Mouse (Mus musculus) common myeloid progenitor, adult 5-6 weeks (primary cell): ENCODE measurements at regions not wholly inside any gene's neighbourhood (a gene's known extent, or its start where the extent isn't known, plus 50 kb on each side); places are given as distances from the start of the nearest gene placed in this dataset.

Experiments used
- ATAC-seq: replicated peaks from 2 replicates; pipeline ENCODE4 v1.8.0; 2016; ENCODE audit warnings: low read depth, mild to moderate bottlenecking, moderate TSS enrichment, inconsistent platforms; ENCODE audit not compliant: poor library complexity, severe bottlenecking

DNA sequence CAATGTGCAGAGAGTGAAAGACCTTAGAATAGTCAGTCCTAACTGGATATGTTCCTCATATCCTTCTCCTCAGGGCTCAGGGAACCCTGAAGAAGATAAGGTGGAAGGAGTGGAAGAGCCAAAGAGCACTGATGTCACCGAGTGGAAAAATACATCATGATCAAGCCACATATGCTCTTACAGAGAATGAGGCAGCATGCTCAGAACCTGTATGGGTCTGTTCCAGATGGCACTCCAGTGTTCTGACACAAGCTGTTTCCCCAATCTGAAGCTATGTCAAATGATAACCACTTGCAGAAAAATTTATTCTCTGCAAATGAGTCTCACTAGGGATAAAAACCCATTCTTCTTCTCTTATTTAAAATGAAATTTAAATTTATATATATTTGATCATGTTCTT lies 572.6 kb upstream of the Robo2 start:
- ATAC-seq, result no peak

DNA sequence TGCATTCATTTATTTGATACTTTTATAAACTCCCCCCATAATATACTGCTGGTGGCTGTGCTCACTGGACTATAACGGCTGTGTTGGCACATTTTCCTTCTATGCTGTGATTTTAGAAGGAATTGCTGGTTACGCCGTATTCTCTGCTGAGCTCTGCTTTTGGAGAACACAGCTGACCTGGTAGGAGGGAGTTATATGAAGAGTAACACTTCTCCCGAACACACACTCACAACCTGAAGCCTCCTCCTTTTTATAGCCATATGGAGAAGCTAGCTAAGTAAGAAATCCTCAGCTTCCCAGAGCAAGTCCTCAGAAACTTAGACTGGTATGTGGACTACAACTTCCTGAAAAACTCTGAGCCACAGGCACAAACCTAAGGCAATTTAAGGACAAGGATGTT lies 554.5 kb upstream of the Robo2 start:
- ATAC-seq, result no peak

DNA sequence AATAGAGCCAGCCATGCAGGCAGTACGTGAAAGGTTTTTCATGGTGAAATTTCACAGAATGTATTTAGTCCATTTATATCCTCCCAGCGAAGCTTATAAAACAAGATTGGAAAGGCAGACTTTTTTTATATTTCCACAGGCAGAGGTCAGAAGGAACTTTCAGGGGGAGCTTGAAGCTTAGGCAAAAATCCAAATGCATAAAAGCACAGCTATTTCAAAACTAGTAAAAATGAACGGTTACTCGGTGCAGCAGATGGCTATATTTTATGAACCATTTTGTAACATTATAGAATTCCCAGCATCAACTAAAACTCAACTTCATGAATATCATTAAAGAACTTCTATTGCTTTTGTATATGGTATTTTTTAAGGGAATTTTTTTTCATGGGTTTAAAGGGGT lies 518.1 kb upstream of the Robo2 start:
- no peak for ATAC-seq

GRCm38 (mm10) chr16:74900835-74901234 lies 489.2 kb upstream of the Robo2 start:
- ATAC-seq, result peak; percentile 97

- ATAC-seq, result no peak
Measured at GRCm38 (mm10) chr16:74887724-74888123, 476.1 kb upstream of the Robo2 start.

GRCm38 (mm10) chr16:74878603-74879002 lies 467.0 kb upstream of the Robo2 start:
- no peak for ATAC-seq

DNA sequence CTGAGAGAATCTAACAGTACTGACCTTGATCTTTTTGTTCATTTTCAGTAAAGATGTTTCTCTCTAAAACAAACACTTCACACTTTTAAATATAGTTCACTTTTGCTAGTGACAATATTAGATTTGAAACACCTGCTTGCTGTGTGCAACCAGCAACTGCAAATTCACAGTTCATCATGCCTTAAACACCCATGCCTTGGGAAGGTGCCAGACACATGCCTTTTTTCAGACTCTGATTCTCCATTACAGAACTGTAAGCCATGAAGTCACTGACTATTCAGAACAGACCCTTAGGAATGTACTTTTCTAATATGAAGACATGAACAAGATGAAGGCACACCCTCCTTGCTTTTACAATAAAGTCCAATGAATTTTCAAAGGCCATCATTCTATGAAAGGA lies 462.1 kb upstream of the Robo2 start:
- no peak for ATAC-seq

DNA sequence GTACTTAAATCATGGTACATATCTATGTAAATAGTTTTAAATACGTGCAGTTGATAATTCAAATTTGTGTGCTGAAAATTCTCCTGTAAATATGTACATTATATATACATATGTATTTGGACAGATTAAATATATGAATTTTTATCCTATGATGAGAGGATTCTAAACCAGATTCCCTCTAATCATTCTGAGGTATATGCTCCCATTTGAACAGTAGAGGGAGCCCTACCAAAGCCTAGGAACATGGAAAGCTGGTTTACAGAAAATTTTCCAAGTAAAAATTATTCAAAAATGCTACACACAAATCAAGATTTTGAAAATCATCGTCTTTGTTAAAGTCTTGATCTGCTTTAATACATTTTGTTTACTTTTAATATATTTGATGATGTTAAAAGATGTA lies 446.1 kb upstream of the Robo2 start:
- ATAC-seq, result peak; percentile 72; the same call in 1 of the 2 replicates

DNA sequence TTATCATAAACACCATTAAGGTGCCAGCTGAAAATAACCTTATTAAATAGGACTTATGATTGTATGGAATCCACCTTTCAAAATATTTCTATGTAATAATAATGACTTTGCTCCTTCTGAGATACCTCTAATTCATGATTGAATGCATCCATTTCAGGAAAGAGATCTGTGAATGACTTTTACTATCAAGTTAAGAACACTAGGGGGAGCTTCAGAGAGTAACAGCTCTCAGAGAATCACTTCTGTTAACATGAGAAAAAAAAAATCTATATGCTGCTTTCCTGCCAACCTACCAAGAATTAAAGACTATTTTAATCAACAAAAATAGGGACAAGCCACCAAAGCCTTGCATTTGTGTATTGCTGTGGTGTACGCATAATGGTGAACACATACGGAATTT lies 428.4 kb upstream of the Robo2 start:
- ATAC-seq, result peak; percentile 60; the same call in 1 of the 2 replicates

DNA sequence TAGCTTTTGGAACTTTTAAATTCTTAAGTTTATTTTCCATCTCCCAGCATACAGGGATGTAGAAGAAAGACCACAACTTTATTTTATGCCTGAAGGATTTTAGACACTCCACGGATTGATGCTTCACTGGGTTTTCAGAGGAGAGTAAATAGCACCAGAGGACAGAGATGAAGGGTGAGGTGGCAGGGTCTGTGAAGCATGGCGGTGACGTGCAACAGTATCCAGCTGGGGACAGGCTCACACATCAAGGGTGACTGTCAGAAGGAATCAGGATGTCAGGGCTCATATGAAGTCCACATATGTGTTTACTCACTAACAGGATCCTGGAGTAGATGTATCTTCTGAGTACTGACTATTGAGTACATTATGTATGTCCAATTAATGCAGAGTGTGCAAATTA lies 402.8 kb upstream of the Robo2 start:
- ATAC-seq, result no peak

DNA sequence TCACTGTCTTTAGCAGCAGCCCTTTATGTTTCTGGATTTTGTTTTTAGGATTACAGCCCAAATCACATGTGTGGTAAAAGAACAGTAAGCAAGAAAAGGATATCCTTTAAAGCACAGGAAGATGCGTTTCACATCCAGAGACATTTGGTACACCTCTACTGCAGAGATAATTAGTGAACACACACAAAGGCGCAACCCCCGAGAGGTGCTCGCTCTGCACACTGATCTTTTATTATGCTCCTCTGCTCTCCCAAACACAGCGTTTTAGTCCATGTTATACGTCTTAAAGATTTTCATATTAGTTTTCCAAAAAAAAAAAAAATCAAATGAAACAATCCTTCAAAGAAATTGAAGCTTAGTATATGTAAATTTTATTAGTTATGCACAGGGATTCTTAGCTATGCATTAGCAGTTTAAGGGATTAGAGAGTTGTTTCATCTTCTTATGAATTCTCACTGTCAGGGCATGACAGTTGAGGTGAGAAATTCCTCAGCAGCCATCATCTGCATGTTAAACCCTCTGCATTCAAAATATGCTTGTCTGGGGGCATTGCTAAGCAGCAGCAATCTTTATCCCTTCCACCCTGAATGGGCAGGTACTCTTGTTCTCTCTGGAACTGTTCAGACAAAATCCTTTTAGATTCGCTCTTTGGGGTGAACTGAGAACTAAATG lies 397.7 kb upstream of the Robo2 start:
- no peak for ATAC-seq

- ATAC-seq, result no peak
Measured at GRCm38 (mm10) chr16:74806775-74807174, 395.1 kb upstream of the Robo2 start.

GRCm38 (mm10) chr16:74801296-74801695 lies 389.7 kb upstream of the Robo2 start:
- peak; percentile 78 for ATAC-seq

DNA sequence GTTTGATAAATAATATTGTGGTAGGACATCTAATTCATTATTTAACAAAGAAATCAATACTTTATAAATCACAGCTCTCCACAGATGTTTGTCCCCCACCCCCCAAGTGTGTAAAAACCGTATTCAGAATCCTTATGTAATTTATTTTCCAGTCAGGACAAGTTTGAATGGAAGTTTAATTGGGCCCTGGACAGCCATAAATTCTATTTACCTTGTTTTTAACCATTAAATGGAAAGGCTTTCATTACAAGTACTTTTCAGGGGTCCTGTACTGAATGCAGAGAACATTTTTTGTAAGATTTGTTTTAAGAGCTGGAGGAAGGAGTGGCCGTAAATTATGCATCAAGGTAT lies 384.7 kb upstream of the Robo2 start:
- no peak for ATAC-seq

- no peak for ATAC-seq
Measured at GRCm38 (mm10) chr16:74795360-74796302, 384.0 kb upstream of the Robo2 start.

GRCm38 (mm10) chr16:74785365-74786119 lies 373.9 kb upstream of the Robo2 start:
- ATAC-seq, result no peak

DNA sequence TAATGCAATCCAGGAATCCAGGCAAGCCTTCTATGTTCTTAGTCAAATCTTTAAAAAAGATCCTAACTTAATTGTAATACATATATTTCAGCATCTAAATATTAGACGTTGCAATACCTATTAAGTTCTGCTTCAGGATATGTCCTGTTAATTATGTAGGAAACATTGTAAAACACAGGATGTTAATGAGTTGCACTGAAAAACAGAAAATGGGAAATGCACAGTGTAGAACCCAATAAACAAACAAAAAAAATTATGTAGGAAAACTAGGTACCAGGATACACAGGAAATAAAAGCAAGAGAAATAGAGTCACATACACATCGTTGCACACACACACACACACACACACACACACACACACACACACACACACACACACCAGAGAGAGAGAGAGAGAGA lies 368.8 kb upstream of the Robo2 start:
- no peak for ATAC-seq

DNA sequence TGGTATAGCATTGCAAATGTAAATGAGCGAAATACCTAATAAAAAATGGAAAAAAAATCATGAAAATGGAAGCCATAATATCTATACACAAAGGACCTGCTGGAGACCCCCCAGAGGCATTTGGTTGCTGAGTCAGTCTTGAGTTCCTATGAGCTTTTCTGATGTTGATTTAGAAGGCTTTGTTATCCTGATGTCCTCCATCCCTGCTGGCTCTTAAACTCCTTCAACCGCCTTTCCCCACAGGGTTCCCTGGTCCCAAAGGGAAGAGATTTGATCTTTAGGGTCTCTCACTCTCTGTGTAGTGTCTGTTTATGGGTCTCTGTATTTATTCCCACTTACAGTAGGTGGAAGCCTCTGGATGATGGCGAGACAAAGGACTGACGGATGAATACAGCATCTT lies 356.6 kb upstream of the Robo2 start:
- no peak for ATAC-seq

DNA sequence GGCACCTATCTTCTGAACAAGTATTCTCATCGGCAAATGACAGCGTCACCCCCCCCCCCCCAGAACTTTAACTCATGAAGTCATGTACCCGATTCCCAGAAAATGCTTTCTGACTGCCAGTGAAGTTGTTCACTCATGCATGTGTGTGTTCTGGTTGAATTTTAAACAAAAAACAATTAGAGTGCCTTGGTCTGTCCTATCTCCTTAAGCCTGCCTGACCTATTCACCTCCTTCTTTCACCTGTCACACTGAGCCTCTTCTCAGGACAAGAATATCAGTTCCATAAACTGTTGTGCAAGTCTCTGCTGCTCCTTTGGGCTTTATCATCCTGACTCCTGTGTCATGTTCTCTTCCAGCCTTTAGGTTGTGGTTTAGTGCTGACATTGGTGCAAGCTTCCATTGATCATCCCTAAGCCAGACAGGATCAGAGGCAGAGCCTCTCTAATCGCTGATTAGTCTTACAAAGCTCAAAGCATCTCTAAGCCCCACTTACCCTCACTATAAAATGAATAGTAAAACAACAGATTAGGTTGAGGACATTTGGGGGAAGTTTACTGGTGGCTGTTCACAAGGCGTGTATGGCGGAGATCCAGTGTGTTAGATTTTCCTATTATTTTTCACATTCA lies 345.2 kb upstream of the Robo2 start:
- ATAC-seq, result no peak

DNA sequence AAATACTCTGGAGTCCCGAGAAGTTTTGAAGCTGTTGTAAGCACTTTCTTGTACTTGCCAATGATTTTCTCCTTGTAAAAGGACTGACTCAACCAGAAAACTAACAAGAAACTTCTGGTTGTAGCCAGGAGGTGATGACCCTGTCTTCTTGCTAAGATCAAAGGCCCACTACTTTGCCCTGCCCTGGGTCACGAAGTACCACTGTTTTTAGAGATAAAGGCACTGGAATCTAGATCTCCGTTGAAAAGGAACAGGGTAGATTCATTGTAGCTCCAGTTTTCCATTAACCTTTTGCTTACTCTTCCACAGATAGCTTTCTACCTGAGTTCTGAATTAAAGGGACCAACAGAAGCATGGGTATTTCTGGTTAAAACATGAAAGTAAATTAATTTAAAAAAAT lies 339.3 kb upstream of the Robo2 start:
- ATAC-seq, result no peak
